Mouse (Mus musculus): ENCODE results near the gene Styxl1. TPM values are rescaled to one million over a fixed set of nuclear protein-coding genes. Genes with fewer than 3 reads are reported as not detected.

Gene Styxl1
- polyA plus RNA-seq, 1 experiment from 2014 or later: 0.27 TPM

GRCm38 (mm10) chr5:135707855-135708254 is 70.3 kb downstream of the Styxl1 start:
- no peaks in the 10 kb centered on the region for H3K27me3 ChIP-seq (ENCODE audit: control insufficient read depth, insufficient read depth, low read length)
- no peak overlapping the region for H3K27ac ChIP-seq (replicated peaks)
- H3K36me3 ChIP-seq (ENCODE audit: control insufficient read depth, insufficient read depth, low read length): no peaks in the 10 kb centered on the region; the same call in 1 of the 2 replicates
- no peak for DNase-seq (ENCODE audit: low spot score)
- H3K4me1 ChIP-seq (replicated peaks; ENCODE audit: control insufficient read depth, insufficient read depth): no peaks in the 10 kb centered on the region
- H3K4me2 ChIP-seq (replicated peaks; ENCODE audit: low read depth): no peak overlapping the region
- TF ChIP-seq CTCF (IDR thresholded peaks at IDR 0.05; ENCODE audit: low read depth): no peak
- no peak for TF ChIP-seq EP300 (optimal IDR thresholded peaks at IDR 0.05)
- H3K4me3 ChIP-seq (ENCODE audit: low read depth, low read length): no peak overlapping the region
- H3K9me3 ChIP-seq (ENCODE audit: control insufficient read depth, low read length): no peaks in the 10 kb centered on the region
- ATAC-seq (ENCODE audit: low FRiP score, low TSS enrichment): no peak
- WGBS: 59% methylated on average over 1 of the region's 1 CpGs
- H3K9ac ChIP-seq (ENCODE audit: low read length): no peak overlapping the region

- no peak for TF ChIP-seq EP300 (optimal IDR thresholded peaks at IDR 0.05)
- WGBS: 96% methylated on average over 13 of the region's 13 CpGs
- no peak overlapping the region for H3K4me3 ChIP-seq (ENCODE audit: low read depth, low read length)
- no peaks in the 10 kb centered on the region for H3K27me3 ChIP-seq (ENCODE audit: control insufficient read depth, insufficient read depth, low read length)
- H3K4me2 ChIP-seq (replicated peaks; ENCODE audit: low read depth): no peak overlapping the region
- no peak for DNase-seq (ENCODE audit: low spot score)
- H3K9me3 ChIP-seq (ENCODE audit: control insufficient read depth, low read length): no peaks in the 10 kb centered on the region
- H3K4me1 ChIP-seq (replicated peaks; ENCODE audit: control insufficient read depth, insufficient read depth): no peaks in the 10 kb centered on the region
- no peak overlapping the region for H3K27ac ChIP-seq (replicated peaks)
- no peaks in the 10 kb centered on the region; the same call in 1 of the 2 replicates for H3K36me3 ChIP-seq (ENCODE audit: control insufficient read depth, insufficient read depth, low read length)
- H3K9ac ChIP-seq (ENCODE audit: low read length): no peak overlapping the region
- ATAC-seq (ENCODE audit: low FRiP score, low TSS enrichment): no peak
Measured at GRCm38 (mm10) chr5:135707039-135707438, 71.1 kb downstream of the Styxl1 start.

- H3K4me1 ChIP-seq (replicated peaks; ENCODE audit: control insufficient read depth, insufficient read depth): no peaks in the 10 kb centered on the region
- H3K27me3 ChIP-seq (ENCODE audit: control insufficient read depth, insufficient read depth, low read length): no peaks in the 10 kb centered on the region
- 92% methylated on average over 4 of the region's 4 CpGs for WGBS
- TF ChIP-seq EP300 (optimal IDR thresholded peaks at IDR 0.05) (no peak), CTCF (IDR thresholded peaks at IDR 0.05; ENCODE audit: low read depth) (no peak)
- H3K9me3 ChIP-seq (ENCODE audit: control insufficient read depth, low read length): no peaks in the 10 kb centered on the region
- no peak overlapping the region for H3K9ac ChIP-seq (ENCODE audit: low read length)
- no peak overlapping the region for H3K27ac ChIP-seq (replicated peaks)
- DNase-seq (ENCODE audit: low spot score) (no peak), ATAC-seq (ENCODE audit: low FRiP score, low TSS enrichment) (no peak)
- H3K36me3 ChIP-seq (ENCODE audit: control insufficient read depth, insufficient read depth, low read length): no peaks in the 10 kb centered on the region; the same call in 1 of the 2 replicates
- no peak overlapping the region for H3K4me3 ChIP-seq (ENCODE audit: low read depth, low read length)
- H3K4me2 ChIP-seq (replicated peaks; ENCODE audit: low read depth): no peak overlapping the region
Measured at GRCm38 (mm10) chr5:135705383-135705782, 72.8 kb downstream of the Styxl1 start.

GRCm38 (mm10) chr5:135703431-135703830 is 74.8 kb downstream of the Styxl1 start:
- H3K9me3 ChIP-seq (ENCODE audit: control insufficient read depth, low read length): no peaks in the 10 kb centered on the region
- no peaks in the 10 kb centered on the region for H3K4me1 ChIP-seq (replicated peaks; ENCODE audit: control insufficient read depth, insufficient read depth)
- TF ChIP-seq EP300 (optimal IDR thresholded peaks at IDR 0.05): no peak
- TF ChIP-seq CTCF (IDR thresholded peaks at IDR 0.05; ENCODE audit: low read depth): no peak
- H3K27me3 ChIP-seq (ENCODE audit: control insufficient read depth, insufficient read depth, low read length): no peaks in the 10 kb centered on the region
- H3K4me2 ChIP-seq (replicated peaks; ENCODE audit: low read depth): no peak overlapping the region
- no peak for DNase-seq (ENCODE audit: low spot score)
- ATAC-seq (ENCODE audit: low FRiP score, low TSS enrichment): no peak
- WGBS: 91% methylated on average over 7 of the region's 7 CpGs
- no peaks in the 10 kb centered on the region; the same call in 1 of the 2 replicates for H3K36me3 ChIP-seq (ENCODE audit: control insufficient read depth, insufficient read depth, low read length)
- H3K4me3 ChIP-seq (ENCODE audit: low read depth, low read length): no peak overlapping the region
- H3K27ac ChIP-seq (replicated peaks): peak overlapping the region; percentile 49; the same call in 1 of the 2 replicates
- no peak overlapping the region for H3K9ac ChIP-seq (ENCODE audit: low read length)

GRCm38 (mm10) chr5:135702682-135703192 is 75.4 kb downstream of the Styxl1 start:
- TF ChIP-seq EP300 (optimal IDR thresholded peaks at IDR 0.05): no peak
- peak; percentile 55 for TF ChIP-seq CTCF (IDR thresholded peaks at IDR 0.05; ENCODE audit: low read depth)
- Histone ChIP-seq H3K4me3 (ENCODE audit: low read depth, low read length) (no peak overlapping the region), H3K4me2 (replicated peaks; ENCODE audit: low read depth) (no peak overlapping the region), H3K4me1 (replicated peaks; ENCODE audit: control insufficient read depth, insufficient read depth) (no peaks in the 10 kb centered on the region), H3K27me3 (ENCODE audit: control insufficient read depth, insufficient read depth, low read length) (no peaks in the 10 kb centered on the region), H3K27ac (replicated peaks) (peak overlapping the region; percentile 49; the same call in 1 of the 2 replicates), H3K36me3 (ENCODE audit: control insufficient read depth, insufficient read depth, low read length) (no peaks in the 10 kb centered on the region; the same call in 1 of the 2 replicates), H3K9ac (ENCODE audit: low read length) (0 out of 2 replicates have a peak overlapping the region, but pooled peaks have one; percentile 23), H3K9me3 (ENCODE audit: control insufficient read depth, low read length) (no peaks in the 10 kb centered on the region)
- ATAC-seq (ENCODE audit: low FRiP score, low TSS enrichment): peak; percentile 60; the same call in 1 of the 2 replicates
- 47% methylated on average over 15 of the region's 15 CpGs for WGBS
- no peak for DNase-seq (ENCODE audit: low spot score)

- no peak for DNase-seq (ENCODE audit: low spot score)
- H3K4me2 ChIP-seq (replicated peaks; ENCODE audit: low read depth): no peak overlapping the region
- H3K4me1 ChIP-seq (replicated peaks; ENCODE audit: control insufficient read depth, insufficient read depth): no peaks in the 10 kb centered on the region
- H3K27me3 ChIP-seq (ENCODE audit: control insufficient read depth, insufficient read depth, low read length): no peaks in the 10 kb centered on the region
- H3K36me3 ChIP-seq (ENCODE audit: control insufficient read depth, insufficient read depth, low read length): no peaks in the 10 kb centered on the region
- no peak for ATAC-seq (ENCODE audit: low FRiP score, low TSS enrichment)
- 80% methylated on average over 6 of the region's 6 CpGs for WGBS
- H3K9me3 ChIP-seq (ENCODE audit: control insufficient read depth, low read length): no peaks in the 10 kb centered on the region
- TF ChIP-seq CTCF (IDR thresholded peaks at IDR 0.05; ENCODE audit: low read depth) (no peak), EP300 (optimal IDR thresholded peaks at IDR 0.05) (no peak)
- peak overlapping the region; percentile 49; the same call in 1 of the 2 replicates for H3K27ac ChIP-seq (replicated peaks)
- H3K9ac ChIP-seq (ENCODE audit: low read length): no peak overlapping the region
- H3K4me3 ChIP-seq (ENCODE audit: low read depth, low read length): no peak overlapping the region
Measured at GRCm38 (mm10) chr5:135702190-135702589, 76.0 kb downstream of the Styxl1 start.
